ENCODE assay signal across 25 mouse cellular contexts in the genomic region with DNA sequence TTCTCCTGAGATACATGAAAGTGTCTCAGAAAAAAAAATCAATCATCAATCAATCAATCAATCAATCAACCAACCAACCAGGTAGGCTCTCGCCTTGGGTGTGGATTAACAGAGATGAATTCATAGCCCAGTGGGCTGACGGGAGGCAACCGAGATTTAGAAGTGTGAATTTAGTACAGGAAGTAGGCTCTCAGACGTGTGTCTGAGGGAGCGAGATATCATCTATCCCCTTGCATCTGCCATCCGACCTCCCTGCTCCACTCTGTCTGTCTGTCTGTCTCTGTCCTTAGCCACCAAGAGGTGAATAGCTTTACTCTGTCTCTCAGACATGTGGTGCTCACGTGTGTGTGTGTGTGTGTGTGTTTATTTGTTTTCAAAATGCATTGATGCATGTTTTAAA.
A peak's percentile ranks its signal among the peaks of the same experiment; 100 is the strongest.
DNase-seq lines count a peak whose midpoint lies in the region; ATAC-seq lines count a peak whose summit lies in the region.
"Had no signal": no experiment of that assay in that cellular context is flagged by ENCODE, and none has a peak within 500 bp of the region (broad histone marks: within the 10 kb centered on the region; RNA-seq: fewer than 3 reads in every experiment).

No protein-coding gene starts in this region.

- ATAC-seq in lung, embryonic 16.5 days (ENCODE audit: low read depth) = no peak
- peak; percentile 80 for ATAC-seq in CD4-positive, CD25-positive, alpha-beta regulatory T cell, adult 4 months
- peak; percentile 78 for ATAC-seq in activated CD4-positive, CD25-positive, alpha-beta regulatory T cell, adult 4 months
- no peak for ATAC-seq in forebrain, embryonic 12.5 days (ENCODE audit: low FRiP score)
- ATAC-seq: forebrain, embryonic 16.5 days; liver, embryonic 12.5 days had no signal

- intact Hi-C loops in left cerebral cortex, postnatal 14 days (cut with DNase I) = no loop called here

- peak overlapping the region; percentile 57 for H3K27ac ChIP-seq in lung, embryonic 16.5 days (ENCODE audit: low read length)
- no peak overlapping the region for H3K27ac ChIP-seq in forebrain, embryonic 12.5 days
- H3K27ac ChIP-seq: heart, embryonic 13.5 days; hindbrain, embryonic 12.5 days; layer of hippocampus, adult 2 months; limb, embryonic 13.5 days; liver, embryonic 12.5 days; midbrain, embryonic 12.5 days; neural tube, embryonic 13.5 days; stomach, embryonic 15.5 days had no signal

- H3K4me3 ChIP-seq in lung, embryonic 16.5 days (ENCODE audit: low read length) = no peak overlapping the region
- no peak overlapping the region for H3K4me3 ChIP-seq in forebrain, embryonic 12.5 days (replicated peaks)
- H3K4me3 ChIP-seq: heart, embryonic 13.5 days; hindbrain, embryonic 12.5 days; layer of hippocampus, adult 2 months; limb, embryonic 13.5 days; liver, embryonic 12.5 days; midbrain, embryonic 12.5 days; neural tube, embryonic 13.5 days; stomach, embryonic 15.5 days had no signal

- H3K27me3 ChIP-seq in lung, embryonic 16.5 days (ENCODE audit: control insufficient read depth, insufficient read depth, low read depth, low read length) = no peaks in the 10 kb centered on the region
- no peaks in the 10 kb centered on the region for H3K27me3 ChIP-seq in forebrain, embryonic 12.5 days
- H3K27me3 ChIP-seq: heart, embryonic 13.5 days; hindbrain, embryonic 12.5 days; limb, embryonic 13.5 days; midbrain, embryonic 12.5 days; neural tube, embryonic 13.5 days; stomach, embryonic 15.5 days had no signal

- no peaks in the 10 kb centered on the region for H3K9me3 ChIP-seq in lung, embryonic 16.5 days (ENCODE audit: control insufficient read depth, low read length)
- no peaks in the 10 kb centered on the region for H3K9me3 ChIP-seq in forebrain, embryonic 12.5 days
- H3K9me3 ChIP-seq: heart, embryonic 13.5 days; hindbrain, embryonic 12.5 days; limb, embryonic 13.5 days; liver, embryonic 12.5 days; midbrain, embryonic 12.5 days; neural tube, embryonic 13.5 days; stomach, embryonic 15.5 days had no signal

- peaks cover 28% of the 10 kb centered on the region for H3K4me1 ChIP-seq in lung, embryonic 16.5 days (replicated peaks; ENCODE audit: control insufficient read depth, insufficient read depth, low read length)
- peaks cover 21% of the 10 kb centered on the region for H3K4me1 ChIP-seq in forebrain, embryonic 12.5 days

- DNase-seq in lung, postnatal 4 days = no peak
- DNase-seq in naive thymus-derived CD4-positive, alpha-beta T cell, adult 2 months (ENCODE audit: low read depth) = peak; percentile 75
- no peak for DNase-seq in left cerebral cortex, postnatal 14 days (ENCODE audit: low spot score in 2 of 2)
- DNase-seq: adrenal gland, adult 8-10 months; cerebellum, adult 18-20 months; cerebellum, postnatal 14 days; gastrocnemius, postnatal 25 days; heart, adult 18-20 months; heart, postnatal 14 days; kidney, adult 18-20 months; right cerebral cortex, postnatal 25 days; thymus, postnatal 4 days had no signal

- H3K36me3 ChIP-seq in lung, embryonic 16.5 days (ENCODE audit: control insufficient read depth, insufficient read depth, low read length) = no peaks in the 10 kb centered on the region
- H3K36me3 ChIP-seq in forebrain, embryonic 12.5 days (replicated peaks) = no peaks in the 10 kb centered on the region
- H3K36me3 ChIP-seq: heart, embryonic 13.5 days; hindbrain, embryonic 12.5 days; limb, embryonic 13.5 days; liver, embryonic 12.5 days; midbrain, embryonic 12.5 days; neural tube, embryonic 13.5 days; stomach, embryonic 15.5 days had no signal

- WGBS in lung, embryonic 16.5 days = 49% methylated on average over 7 of the region's 7 CpGs
- 80% methylated on average over 7 of the region's 7 CpGs for WGBS in forebrain, embryonic 12.5 days

- H3K4me2 ChIP-seq in lung, embryonic 16.5 days (ENCODE audit: low read depth, low read length) = no peak overlapping the region
- H3K4me2 ChIP-seq in forebrain, embryonic 12.5 days = no peak overlapping the region
- H3K4me2 ChIP-seq: heart, embryonic 13.5 days; hindbrain, embryonic 12.5 days; limb, embryonic 13.5 days; liver, embryonic 12.5 days; midbrain, embryonic 12.5 days; neural tube, embryonic 13.5 days; stomach, embryonic 15.5 days had no signal

- no peak overlapping the region for H3K9ac ChIP-seq in lung, embryonic 16.5 days (ENCODE audit: low read length)
- no peak overlapping the region for H3K9ac ChIP-seq in forebrain, embryonic 12.5 days
- H3K9ac ChIP-seq: heart, embryonic 13.5 days; hindbrain, embryonic 12.5 days; limb, embryonic 13.5 days; liver, embryonic 12.5 days; midbrain, embryonic 12.5 days; neural tube, embryonic 13.5 days; stomach, embryonic 15.5 days had no signal

Comparison
In these comparisons a context has a peak if more than half of its experiments do, and no peak if none do; other contexts are left out.
1. ATAC-seq: peak in CD4-positive, CD25-positive, alpha-beta regulatory T cell, adult 4 months (single experiment) and activated CD4-positive, CD25-positive, alpha-beta regulatory T cell, adult 4 months (single experiment); none in lung, embryonic 16.5 days (single experiment) and forebrain, embryonic 12.5 days (single experiment).